Mouse (Mus musculus): Measurements from ENCODE around the gene Idh2.
"Not testable (repeated sequence)": the region's sequence is repeated elsewhere in the genome, so short reads cannot be mapped to it uniquely, and the experiment has no call there.

The Idh2 gene

GRCm38 (mm10) chr7:80060012-80060778 lies 55.0 kb downstream of the Idh2 start:
- no peak for DNase-seq (ENCODE audit: low read depth, low spot score)

- no peak for DNase-seq (ENCODE audit: low read depth, low spot score)
Observed at GRCm38 (mm10) chr7:80059064-80059838, 55.9 kb downstream of the Idh2 start.

- no peak for DNase-seq (ENCODE audit: low read depth, low spot score)
Observed at GRCm38 (mm10) chr7:80058405-80059063, 56.7 kb downstream of the Idh2 start.

GRCm38 (mm10) chr7:80057781-80058180 lies 57.4 kb downstream of the Idh2 start:
- no peak for DNase-seq (ENCODE audit: low read depth, low spot score)

GRCm38 (mm10) chr7:80057002-80057691 lies 58.0 kb downstream of the Idh2 start:
- DNase-seq (ENCODE audit: low read depth, low spot score): no peak

GRCm38 (mm10) chr7:80055781-80056180 lies 59.4 kb downstream of the Idh2 start:
- DNase-seq (ENCODE audit: low read depth, low spot score): no peak

GRCm38 (mm10) chr7:80053147-80053546 lies 62.0 kb downstream of the Idh2 start:
- no peak for DNase-seq (ENCODE audit: low read depth, low spot score)

- DNase-seq (ENCODE audit: low read depth, low spot score): peak; percentile 40
Observed at GRCm38 (mm10) chr7:80052261-80052660, 62.9 kb downstream of the Idh2 start.

GRCm38 (mm10) chr7:80051835-80052234 lies 63.4 kb downstream of the Idh2 start:
- no peak for DNase-seq (ENCODE audit: low read depth, low spot score)

GRCm38 (mm10) chr7:80050382-80050781 lies 64.8 kb downstream of the Idh2 start:
- DNase-seq (ENCODE audit: low read depth, low spot score): not testable (repeated sequence)

GRCm38 (mm10) chr7:80049746-80050145 lies 65.4 kb downstream of the Idh2 start:
- DNase-seq (ENCODE audit: low read depth, low spot score): no peak

- DNase-seq (ENCODE audit: low read depth, low spot score): no peak
Observed at GRCm38 (mm10) chr7:80047041-80047440, 68.2 kb downstream of the Idh2 start.

Data from retina, postnatal 7 days (tissue).